Mouse (Mus musculus) ES-E14 (cell line): ENCODE data around the gene Mapk8ip1. TPM values are rescaled to one million over a fixed set of nuclear protein-coding genes. Genes with fewer than 3 reads are reported as not detected.
A peak's percentile ranks its signal among the peaks of the same experiment; 100 is the strongest.

Source experiments
- DNase-seq: peaks from one replicate; pipeline ENCODE4 v3.0.0-alpha.2; 2013; ENCODE audit warnings: low read depth, low spot score
- H3K27ac ChIP-seq: 2 replicates; pipeline ENCODE4 v1.5.1; 2012; ENCODE audit warnings: low read depth, mild to moderate bottlenecking, low read length, moderate library complexity, mixed read lengths; ENCODE audit not compliant: poor library complexity, insufficient read depth, severe bottlenecking
- H3K36me3 ChIP-seq: 2 replicates; pipeline ENCODE4 v1.6.1; 2012; ENCODE audit warnings: mild to moderate bottlenecking, low read length, moderate library complexity, mixed read lengths; ENCODE audit not compliant: control insufficient read depth, poor library complexity, insufficient read depth, severe bottlenecking
- H3K4me1 ChIP-seq, 2 experiments: fragments of 150-350 bp in 1 of 2; sonication (generic) in 1 of 2; 2 replicates each; pipeline ENCODE4 v1.6.1; 2012; ENCODE audit warnings: low read length in 2 of 2, mild to moderate bottlenecking in 1 of 2, mixed read lengths in 1 of 2; ENCODE audit not compliant: control insufficient read depth in 2 of 2, insufficient read depth in 2 of 2, poor library complexity in 1 of 2
- H3K4me3 ChIP-seq, 2 experiments: fragments of 150-350 bp in 1 of 2; sonication (generic) in 1 of 2; 2 replicates each; pipeline ENCODE4 v1.5.1; 2012; ENCODE audit warnings: low read length in 2 of 2, low read depth in 1 of 2, mild to moderate bottlenecking in 1 of 2, mixed read lengths in 1 of 2; ENCODE audit not compliant: insufficient read depth in 1 of 2, poor library complexity in 1 of 2, severe bottlenecking in 1 of 2
- H3K9ac ChIP-seq: 2 replicates; pipeline ENCODE4 v1.6.1; 2012; ENCODE audit warnings: low read depth, mild to moderate bottlenecking, low read length, mixed read lengths; ENCODE audit not compliant: poor library complexity, insufficient read depth, severe bottlenecking
- H3K9me3 ChIP-seq: fragments of 150-350 bp; sonication (generic); 2 replicates; pipeline ENCODE4 v1.6.1; 2012; ENCODE audit warnings: low read depth, mild to moderate bottlenecking, low read length; ENCODE audit not compliant: control insufficient read depth, insufficient read depth
- CHD2 ChIP-seq: IDR thresholded peaks from 2 replicates; pipeline ENCODE4 v1.6.1; 2014; ENCODE audit warnings: mild to moderate bottlenecking, low read depth, low read length, inconsistent platforms
- HCFC1 ChIP-seq: IDR thresholded peaks from 2 replicates; pipeline ENCODE4 v1.6.1; 2012; ENCODE audit warnings: low read length, inconsistent platforms, borderline replicate concordance; ENCODE audit not compliant: insufficient read depth
- MAFK ChIP-seq: IDR thresholded peaks from 2 replicates; pipeline ENCODE4 v1.6.1; 2014; ENCODE audit warnings: mild to moderate bottlenecking, low read depth, low read length, inconsistent platforms; ENCODE audit not compliant: insufficient read depth
- ZC3H11A ChIP-seq: IDR thresholded peaks from 2 replicates; pipeline ENCODE4 v1.6.1; 2012; ENCODE audit warnings: low read depth, mild to moderate bottlenecking, inconsistent platforms, low read length, borderline replicate concordance
- ZNF384 ChIP-seq: IDR thresholded peaks from 2 replicates; pipeline ENCODE4 v1.6.1; 2012; ENCODE audit warnings: low read depth, low read length, inconsistent platforms
- in situ Hi-C, 2 experiments: fragments of 600-800 bp; cut with MboI; formaldehyde crosslinking; loops; one replicate each; pipeline ENCODE4 v1.15.1; 2025; ENCODE audit warnings: low sequenced_read_pairs in 2 of 2, inconsistent platforms in 1 of 2; ENCODE audit not compliant: unreplicated experiment in 2 of 2
- total RNA-seq: library from RNA; depleted of rRNA; stranded (reverse); fragments of 300-350 nt; gene quantifications from 2 replicates; pipeline ENCODE4 v1.2.3, GENCODE M21; 2012

Gene Mapk8ip1
- total RNA-seq, 1 experiment: 11.6 TPM

- in situ Hi-C loops: no loop called here
- no peak overlapping the region for H3K27ac ChIP-seq
- no peak overlapping the region for H3K9ac ChIP-seq
- peaks cover 0 to 4% of the 10 kb centered on the region in 2 experiments; a peak in 1 of 4 replicates for H3K4me1 ChIP-seq
- H3K9me3 ChIP-seq: no peaks in the 10 kb centered on the region
- no peak overlapping the region for H3K4me3 ChIP-seq
- no peak for TF ChIP-seq MAFK
- TF ChIP-seq ZNF384: no peak
- no peak for TF ChIP-seq ZC3H11A
- no peak for TF ChIP-seq CHD2
- TF ChIP-seq HCFC1: no peak
- DNase-seq: no peak
- peaks cover 13% of the 10 kb centered on the region; the same call in 1 of the 2 replicates for H3K36me3 ChIP-seq
Observed at GRCm38 (mm10) chr2:92379783-92380494, 21.1 kb downstream of the Mapk8ip1 start.

- Histone ChIP-seq H3K4me1 (peaks cover 2 to 13% of the 10 kb centered on the region in 2 experiments; a peak in 2 of 4 replicates), H3K9me3 (no peaks in the 10 kb centered on the region), H3K9ac (no peak overlapping the region), H3K36me3 (peaks cover 9% of the 10 kb centered on the region; the same call in 1 of the 2 replicates), H3K4me3 (no peak overlapping the region), H3K27ac (no peak overlapping the region)
- in situ Hi-C loops: no loop called here
- TF ChIP-seq MAFK (no peak), HCFC1 (no peak), CHD2 (no peak), ZC3H11A (no peak), ZNF384 (no peak)
- no peak for DNase-seq
Observed at GRCm38 (mm10) chr2:92377320-92377719, 23.7 kb downstream of the Mapk8ip1 start.

- no peak for DNase-seq
Observed at GRCm38 (mm10) chr2:92376300-92376699, 24.8 kb downstream of the Mapk8ip1 start.

GRCm38 (mm10) chr2:92375788-92376187 lies 25.3 kb downstream of the Mapk8ip1 start:
- Histone ChIP-seq H3K9me3 (no peaks in the 10 kb centered on the region), H3K27ac (no peak overlapping the region), H3K36me3 (peaks cover 8% of the 10 kb centered on the region; the same call in 1 of the 2 replicates), H3K4me3 (peak overlapping the region; percentile 82 to 88), H3K9ac (peak overlapping the region; percentile 79), H3K4me1 (peaks cover 2 to 24% of the 10 kb centered on the region in 2 experiments; a peak in 3 of 4 replicates)
- in situ Hi-C loops: no loop called here
- TF ChIP-seq MAFK (no peak), ZC3H11A (no peak), ZNF384 (no peak), HCFC1 (no peak), CHD2 (no peak)
- no peak for DNase-seq

More at GRCm38 (mm10) chr2:92376300-92376699, 24.8 kb downstream of the Mapk8ip1 start:
- in situ Hi-C loops: no loop called here
- peak overlapping the region in 1 of 2 experiments; percentile 88; a peak in 1 of 4 replicates for H3K4me3 ChIP-seq
- no peak overlapping the region for H3K27ac ChIP-seq
- H3K9ac ChIP-seq: peak overlapping the region; percentile 27; the same call in 1 of the 2 replicates
- H3K9me3 ChIP-seq: no peaks in the 10 kb centered on the region
- peaks cover 2 to 21% of the 10 kb centered on the region in 2 experiments; a peak in 3 of 4 replicates for H3K4me1 ChIP-seq
- H3K36me3 ChIP-seq: peaks cover 8% of the 10 kb centered on the region; the same call in 1 of the 2 replicates
- TF ChIP-seq HCFC1: no peak
